ENCODE assay signal across 20 mouse cellular contexts in the genomic region with DNA sequence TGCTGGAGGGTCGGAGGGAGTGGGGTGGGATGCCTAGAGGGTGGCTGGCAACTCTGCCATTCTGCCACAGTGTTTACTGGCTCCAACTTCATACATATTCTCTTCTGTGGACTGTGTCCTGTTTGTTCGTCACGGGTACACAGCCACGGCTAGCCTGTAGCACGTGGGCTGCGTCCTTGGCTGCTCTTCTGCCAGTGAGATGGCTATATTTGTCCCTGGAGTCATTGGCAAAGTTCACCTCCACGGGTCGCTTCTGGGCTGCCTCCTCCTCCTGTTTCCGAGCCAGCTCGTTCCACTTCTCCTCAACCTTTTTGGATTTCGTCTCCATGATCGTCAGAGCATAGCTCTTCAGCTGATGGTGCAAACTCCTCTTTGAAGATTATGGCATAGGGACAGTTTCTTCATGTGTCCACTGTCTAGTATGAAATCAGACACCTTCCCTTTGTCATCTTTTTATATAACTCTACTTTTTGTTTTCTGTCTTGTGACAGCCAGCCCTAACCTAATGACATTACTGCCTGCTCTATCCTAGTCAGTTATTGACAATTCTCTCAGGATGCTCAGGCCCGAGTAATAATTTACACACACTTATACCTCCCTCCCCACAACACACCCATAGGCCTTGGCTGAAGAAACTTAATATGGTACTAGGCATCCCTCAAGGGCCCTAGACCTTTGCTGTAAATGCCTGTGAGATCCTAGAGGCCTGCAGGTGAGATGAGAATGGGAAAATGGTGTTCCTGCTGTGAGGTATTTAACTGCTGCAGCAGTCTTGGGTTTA. TPM values are rescaled to one million over a fixed set of nuclear protein-coding genes. Genes with fewer than 3 reads are reported as not detected.
DNase-seq lines count a peak whose midpoint lies in the region; ATAC-seq and TF ChIP-seq lines count a peak whose summit lies in the region.
"Had no signal": no experiment of that assay in that cellular context is flagged by ENCODE, and none has a peak within 500 bp of the region (broad histone marks: within the 10 kb centered on the region; RNA-seq: fewer than 3 reads in every experiment).

No protein-coding gene starts in this region.

- H3K27me3 ChIP-seq in heart, embryonic 16.5 days (ENCODE audit: control insufficient read depth, insufficient read depth, low read length): no peaks in the 10 kb centered on the region
- H3K27me3 ChIP-seq: heart, embryonic 13.5 days; hindbrain, embryonic 15.5 days; limb, embryonic 12.5 days; liver, embryonic 15.5 days; neural tube, embryonic 12.5 days; stomach, embryonic 15.5 days had no signal

- 0 out of 2 replicates have a peak, but pooled peaks have one; percentile 18 for ATAC-seq in heart, embryonic 16.5 days (replicated peaks; ENCODE audit: extremely low read depth, insufficient read depth, low FRiP score)
- ATAC-seq: forebrain, embryonic 16.5 days; intestine, postnatal 0 days had no signal

- H3K27ac ChIP-seq in gastrocnemius, adult 2 months: peak overlapping the region; percentile 77
- H3K27ac ChIP-seq in heart, embryonic 16.5 days (ENCODE audit: low read length): no peak overlapping the region
- H3K27ac ChIP-seq: embryonic facial prominence, embryonic 10.5 days; heart, embryonic 13.5 days; hindbrain, embryonic 15.5 days; limb, embryonic 12.5 days; liver, embryonic 15.5 days; neural tube, embryonic 12.5 days; stomach, embryonic 15.5 days had no signal

- H3K36me3 ChIP-seq in heart, embryonic 16.5 days (ENCODE audit: control insufficient read depth, insufficient read depth): no peaks in the 10 kb centered on the region
- H3K36me3 ChIP-seq: embryonic facial prominence, embryonic 10.5 days; heart, embryonic 13.5 days; hindbrain, embryonic 15.5 days; limb, embryonic 12.5 days; liver, embryonic 15.5 days; neural tube, embryonic 12.5 days; stomach, embryonic 15.5 days had no signal

- intact Hi-C loops in gastrocnemius, adult 2 months (cut with DNase I): no loop called here
- intact Hi-C loops in gastrocnemius, postnatal 36 days (cut with DNase I): no loop called here
- intact Hi-C loops in left cerebral cortex, postnatal 36 days (cut with DNase I): no loop called here

- peak overlapping the region; percentile 3; the same call in 1 of the 2 replicates for H3K4me3 ChIP-seq in gastrocnemius, adult 2 months
- H3K4me3 ChIP-seq in heart, embryonic 16.5 days (ENCODE audit: low read length): no peak overlapping the region
- H3K4me3 ChIP-seq: embryonic facial prominence, embryonic 10.5 days; erythroblast, embryonic 14.5 days; heart, embryonic 13.5 days; hindbrain, embryonic 15.5 days; limb, embryonic 12.5 days; liver, embryonic 15.5 days; neural tube, embryonic 12.5 days; stomach, embryonic 15.5 days had no signal

- DNase-seq in gastrocnemius, adult 2 months: peak; percentile 71
- DNase-seq in gastrocnemius, postnatal 36 days: no peak
- DNase-seq in kidney, adult 11 months: peak; percentile 85
- peak; percentile 42 for DNase-seq in kidney, postnatal 10 days
- no peak for DNase-seq in frontal cortex, postnatal 36 days (ENCODE audit: low spot score in 2 of 2)
- DNase-seq in left cerebral cortex, adult 9 months (ENCODE audit: low spot score in 2 of 2): no peak
- DNase-seq in left cerebral cortex, postnatal 36 days (ENCODE audit: low spot score in 2 of 2): no peak
- DNase-seq: cerebellum, postnatal 14 days; lung, postnatal 14 days had no signal

- no peaks in the 10 kb centered on the region for H3K9me3 ChIP-seq in heart, embryonic 16.5 days (replicated peaks; ENCODE audit: control insufficient read depth, low read length)
- H3K9me3 ChIP-seq: embryonic facial prominence, embryonic 10.5 days; heart, embryonic 13.5 days; hindbrain, embryonic 15.5 days; limb, embryonic 12.5 days; liver, embryonic 15.5 days; neural tube, embryonic 12.5 days; stomach, embryonic 15.5 days had no signal

- 66% methylated on average over 13 of the region's 13 CpGs for WGBS in heart, embryonic 16.5 days

- H3K4me1 ChIP-seq in heart, embryonic 16.5 days (ENCODE audit: control insufficient read depth, insufficient read depth, low read length): no peaks in the 10 kb centered on the region
- H3K4me1 ChIP-seq: hindbrain, embryonic 15.5 days; limb, embryonic 12.5 days; liver, embryonic 15.5 days; neural tube, embryonic 12.5 days; stomach, embryonic 15.5 days had no signal

- H3K4me2 ChIP-seq in heart, embryonic 16.5 days (ENCODE audit: low read depth, low read length): no peak overlapping the region
- H3K4me2 ChIP-seq: heart, embryonic 13.5 days; hindbrain, embryonic 15.5 days; limb, embryonic 12.5 days; liver, embryonic 15.5 days; neural tube, embryonic 12.5 days; stomach, embryonic 15.5 days had no signal

- no peak for TF ChIP-seq CTCF in gastrocnemius, adult 2 months (IDR thresholded peaks at IDR 0.05)

- H3K9ac ChIP-seq in heart, embryonic 16.5 days (ENCODE audit: low read length): no peak overlapping the region
- H3K9ac ChIP-seq: heart, embryonic 13.5 days; hindbrain, embryonic 15.5 days; limb, embryonic 12.5 days; liver, embryonic 15.5 days; neural tube, embryonic 12.5 days; stomach, embryonic 15.5 days had no signal

RNA-seq across cellular contexts. Expression of a gene that starts 9.8 kb away (rescaled TPM):
- total RNA-seq in gastrocnemius, adult 2 months (2021): 10 to 100 TPM; 17.7 to 25.4 TPM
- total RNA-seq in gastrocnemius, postnatal 36 days (2021): 10 to 100 TPM; 21.6 to 24.0 TPM
- polyA plus RNA-seq in heart, embryonic 16.5 days (2015; fragmentation: Nextera tagmentation; extraction: Ambion mirVana): 24.1 and 24.7 TPM in 2 replicates
- 10 to 100 TPM; 36.2 to 40.4 TPM for total RNA-seq in left cerebral cortex, postnatal 36 days (2021)

Comparison
In these comparisons a context has a peak if more than half of its experiments do, and no peak if none do; other contexts are left out.
1. DNase-seq: peak in gastrocnemius, adult 2 months (single experiment), kidney, adult 11 months (single experiment) and kidney, postnatal 10 days (single experiment); none in gastrocnemius, postnatal 36 days (0 of 2), frontal cortex, postnatal 36 days (0 of 2), left cerebral cortex, adult 9 months (0 of 2) and left cerebral cortex, postnatal 36 days (0 of 2).